Mouse (Mus musculus) small intestine, adult 2 months (tissue): ENCODE measurements around the gene Armh1.

Source experiments
- CTCF ChIP-seq: fragments of 200-500 bp; IDR thresholded peaks from 2 replicates; pipeline ENCODE4 v1.5.1; 2012; ENCODE audit warnings: low read depth, mild to moderate bottlenecking, control low read depth, inconsistent platforms, low read length, moderate library complexity, mixed read lengths; ENCODE audit not compliant: insufficient replicate concordance, insufficient read length; ENCODE audit errors: extremely low read depth
- POLR2A ChIP-seq: fragments of 200-500 bp; IDR thresholded peaks from 2 replicates; pipeline ENCODE4 v1.6.1; 2012; ENCODE audit warnings: low read depth, mild to moderate bottlenecking, control low read depth, inconsistent platforms, low read length, moderate library complexity

- no peak for TF ChIP-seq CTCF
- TF ChIP-seq POLR2A: no peak
Observed at GRCm38 (mm10) chr4:117284363-117284762, 32.4 kb upstream of the Armh1 start.
